Mouse (Mus musculus): ENCODE data around the gene Tmem200a. TPM values are rescaled to one million over a fixed set of nuclear protein-coding genes. Genes with fewer than 3 reads are reported as not detected.

Tmem200a gene
- total and polyA plus RNA-seq, 2 experiments: not detected

GRCm38 (mm10) chr10:25961066-25961465 lies 117.8 kb downstream of the Tmem200a start:
- Histone ChIP-seq H3K27ac (replicated peaks; ENCODE audit: insufficient read depth, low read depth, low read length) (no peak overlapping the region), H3K79me2 (ENCODE audit: control insufficient read depth, insufficient read depth, low read length) (no peaks in the 10 kb centered on the region), H3K9ac (ENCODE audit: low read depth, low read length) (no peak overlapping the region), H3K4me3 (ENCODE audit: insufficient read depth, low read depth, low read length) (no peak overlapping the region), H3K36me3 (ENCODE audit: control insufficient read depth, insufficient read depth, low read length) (no peaks in the 10 kb centered on the region), H3K4me1 (ENCODE audit: control insufficient read depth, insufficient read depth, low read length) (no peaks in the 10 kb centered on the region), H3K27me3 (ENCODE audit: control insufficient read depth, insufficient read depth, low read length) (no peaks in the 10 kb centered on the region)
- no peak for DNase-seq (ENCODE audit: extremely low read depth, low read depth, low spot score)
- 79% methylated on average over 2 of the region's 2 CpGs for WGBS
- TF ChIP-seq POLR2A (IDR thresholded peaks at IDR 0.05; ENCODE audit: extremely low read depth, insufficient read depth, low read length): no peak
- no peak for TF ChIP-seq CTCF (IDR thresholded peaks at IDR 0.05; ENCODE audit: low read depth, low read length)

- H3K9ac ChIP-seq (ENCODE audit: low read depth, low read length): no peak overlapping the region
- WGBS: 58% methylated on average over 3 of the region's 3 CpGs
These were observed 119.8 kb downstream of the Tmem200a start for GRCm38 (mm10) chr10:25958762-25959753.

GRCm38 (mm10) chr10:25954641-25955228 lies 124.1 kb downstream of the Tmem200a start:
- Histone ChIP-seq H3K4me1 (ENCODE audit: control insufficient read depth, insufficient read depth, low read length) (no peaks in the 10 kb centered on the region), H3K36me3 (ENCODE audit: control insufficient read depth, insufficient read depth, low read length) (no peaks in the 10 kb centered on the region), H3K27me3 (ENCODE audit: control insufficient read depth, insufficient read depth, low read length) (no peaks in the 10 kb centered on the region), H3K4me3 (ENCODE audit: insufficient read depth, low read depth, low read length) (no peak overlapping the region), H3K9ac (ENCODE audit: low read depth, low read length) (no peak overlapping the region), H3K79me2 (ENCODE audit: control insufficient read depth, insufficient read depth, low read length) (no peaks in the 10 kb centered on the region), H3K27ac (replicated peaks; ENCODE audit: insufficient read depth, low read depth, low read length) (no peak overlapping the region)
- WGBS: 76% methylated on average over 3 of the region's 3 CpGs
- TF ChIP-seq CTCF (IDR thresholded peaks at IDR 0.05; ENCODE audit: low read depth, low read length): no peak
- no peak for TF ChIP-seq POLR2A (IDR thresholded peaks at IDR 0.05; ENCODE audit: extremely low read depth, insufficient read depth, low read length)
- no peak for DNase-seq (ENCODE audit: extremely low read depth, low read depth, low spot score)

More at GRCm38 (mm10) chr10:25958762-25959753, 119.8 kb downstream of the Tmem200a start:
- Histone ChIP-seq H3K79me2 (ENCODE audit: control insufficient read depth, insufficient read depth, low read length) (no peaks in the 10 kb centered on the region), H3K4me3 (ENCODE audit: insufficient read depth, low read depth, low read length) (no peak overlapping the region), H3K27ac (replicated peaks; ENCODE audit: insufficient read depth, low read depth, low read length) (no peak overlapping the region), H3K4me1 (ENCODE audit: control insufficient read depth, insufficient read depth, low read length) (no peaks in the 10 kb centered on the region), H3K27me3 (ENCODE audit: control insufficient read depth, insufficient read depth, low read length) (no peaks in the 10 kb centered on the region), H3K36me3 (ENCODE audit: control insufficient read depth, insufficient read depth, low read length) (no peaks in the 10 kb centered on the region)
- TF ChIP-seq CTCF (IDR thresholded peaks at IDR 0.05; ENCODE audit: low read depth, low read length) (no peak), POLR2A (IDR thresholded peaks at IDR 0.05; ENCODE audit: extremely low read depth, insufficient read depth, low read length) (no peak)
- no peak for DNase-seq (ENCODE audit: extremely low read depth, low read depth, low spot score)

GRCm38 (mm10) chr10:25952838-25953237 lies 126.0 kb downstream of the Tmem200a start:
- Histone ChIP-seq H3K4me3 (ENCODE audit: insufficient read depth, low read depth, low read length) (no peak overlapping the region), H3K4me1 (ENCODE audit: control insufficient read depth, insufficient read depth, low read length) (no peaks in the 10 kb centered on the region), H3K36me3 (ENCODE audit: control insufficient read depth, insufficient read depth, low read length) (no peaks in the 10 kb centered on the region), H3K27ac (replicated peaks; ENCODE audit: insufficient read depth, low read depth, low read length) (no peak overlapping the region), H3K9ac (ENCODE audit: low read depth, low read length) (no peak overlapping the region), H3K79me2 (ENCODE audit: control insufficient read depth, insufficient read depth, low read length) (no peaks in the 10 kb centered on the region), H3K27me3 (ENCODE audit: control insufficient read depth, insufficient read depth, low read length) (no peaks in the 10 kb centered on the region)
- TF ChIP-seq CTCF (IDR thresholded peaks at IDR 0.05; ENCODE audit: low read depth, low read length) (no peak), POLR2A (IDR thresholded peaks at IDR 0.05; ENCODE audit: extremely low read depth, insufficient read depth, low read length) (no peak)
- DNase-seq (ENCODE audit: extremely low read depth, low read depth, low spot score): no peak
- WGBS: 78% methylated on average over 7 of the region's 7 CpGs

GRCm38 (mm10) chr10:25952150-25952549 lies 126.7 kb downstream of the Tmem200a start:
- H3K4me3 ChIP-seq (ENCODE audit: insufficient read depth, low read depth, low read length): no peak overlapping the region
- H3K27me3 ChIP-seq (ENCODE audit: control insufficient read depth, insufficient read depth, low read length): no peaks in the 10 kb centered on the region
- no peaks in the 10 kb centered on the region for H3K4me1 ChIP-seq (ENCODE audit: control insufficient read depth, insufficient read depth, low read length)
- no peaks in the 10 kb centered on the region for H3K79me2 ChIP-seq (ENCODE audit: control insufficient read depth, insufficient read depth, low read length)
- TF ChIP-seq CTCF (IDR thresholded peaks at IDR 0.05; ENCODE audit: low read depth, low read length) (no peak), POLR2A (IDR thresholded peaks at IDR 0.05; ENCODE audit: extremely low read depth, insufficient read depth, low read length) (no peak)
- no peak overlapping the region for H3K27ac ChIP-seq (replicated peaks; ENCODE audit: insufficient read depth, low read depth, low read length)
- WGBS: 50% methylated on average over 6 of the region's 6 CpGs
- H3K36me3 ChIP-seq (ENCODE audit: control insufficient read depth, insufficient read depth, low read length): no peaks in the 10 kb centered on the region
- no peak overlapping the region for H3K9ac ChIP-seq (ENCODE audit: low read depth, low read length)
- no peak for DNase-seq (ENCODE audit: extremely low read depth, low read depth, low spot score)
